Mouse (Mus musculus) forelimb bud, embryonic 11.5 days (tissue): ENCODE measurements around the gene Hspa4.
A peak's percentile ranks its signal among the peaks of the same experiment; 100 is the strongest.
"Not testable (repeated sequence)": the region's sequence is repeated elsewhere in the genome, so short reads cannot be mapped to it uniquely, and the experiment has no call there.

Experiments used
- DNase-seq: peaks from one replicate; pipeline ENCODE4 v3.0.0-alpha.2; 2012; ENCODE audit warnings: low read depth, low spot score

The Hspa4 gene

GRCm38 (mm10) chr11:53307558-53308065 lies 7.4 kb upstream of the Hspa4 start:
- DNase-seq, result no peak

- DNase-seq, result no peak
Observed at GRCm38 (mm10) chr11:53306965-53307364, 6.7 kb upstream of the Hspa4 start.

GRCm38 (mm10) chr11:53304044-53304840 lies 4.0 kb upstream of the Hspa4 start:
- DNase-seq, result no peak

- no peak for DNase-seq
Observed at GRCm38 (mm10) chr11:53301167-53301515, 884 bp upstream of the Hspa4 start.

DNA sequence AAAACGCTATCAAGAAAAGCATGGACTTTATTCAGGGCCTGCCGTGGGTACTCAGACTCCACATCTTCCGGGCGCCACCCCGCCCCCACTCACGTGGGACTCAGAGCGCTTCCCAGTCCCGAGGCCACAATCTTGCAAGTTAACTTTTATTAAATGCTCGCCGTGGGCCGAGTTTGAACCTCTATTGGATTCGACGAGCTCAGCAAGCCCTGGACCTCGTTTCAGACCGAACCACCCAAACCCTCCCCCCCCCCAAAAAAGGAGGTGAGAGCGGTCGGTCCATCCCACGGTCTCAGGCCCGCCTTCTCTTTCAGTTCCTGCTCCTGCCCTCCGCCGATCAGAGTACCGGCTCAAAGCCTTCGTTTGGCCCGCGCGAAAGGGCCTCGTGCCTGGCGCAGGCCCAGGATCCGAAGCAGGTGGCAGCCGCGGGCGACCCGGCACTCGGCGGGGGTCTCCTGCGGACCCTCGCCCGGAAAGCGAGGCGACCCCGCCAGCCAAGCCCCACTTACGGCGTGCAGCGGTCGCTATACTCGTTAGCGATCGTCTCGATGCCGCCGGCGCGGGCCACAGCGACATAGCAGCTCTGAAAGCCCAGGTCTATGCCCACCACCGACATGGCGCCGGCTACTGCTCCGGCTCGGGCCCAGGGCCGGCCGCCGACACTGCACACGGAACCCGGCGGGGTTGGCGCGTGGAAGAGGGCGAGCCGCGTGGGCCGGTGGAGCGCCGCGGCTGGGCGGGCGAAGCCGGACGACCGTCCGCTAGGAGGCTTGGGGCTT lies 517 bp downstream of the Hspa4 start:
- no peak for DNase-seq

DNA sequence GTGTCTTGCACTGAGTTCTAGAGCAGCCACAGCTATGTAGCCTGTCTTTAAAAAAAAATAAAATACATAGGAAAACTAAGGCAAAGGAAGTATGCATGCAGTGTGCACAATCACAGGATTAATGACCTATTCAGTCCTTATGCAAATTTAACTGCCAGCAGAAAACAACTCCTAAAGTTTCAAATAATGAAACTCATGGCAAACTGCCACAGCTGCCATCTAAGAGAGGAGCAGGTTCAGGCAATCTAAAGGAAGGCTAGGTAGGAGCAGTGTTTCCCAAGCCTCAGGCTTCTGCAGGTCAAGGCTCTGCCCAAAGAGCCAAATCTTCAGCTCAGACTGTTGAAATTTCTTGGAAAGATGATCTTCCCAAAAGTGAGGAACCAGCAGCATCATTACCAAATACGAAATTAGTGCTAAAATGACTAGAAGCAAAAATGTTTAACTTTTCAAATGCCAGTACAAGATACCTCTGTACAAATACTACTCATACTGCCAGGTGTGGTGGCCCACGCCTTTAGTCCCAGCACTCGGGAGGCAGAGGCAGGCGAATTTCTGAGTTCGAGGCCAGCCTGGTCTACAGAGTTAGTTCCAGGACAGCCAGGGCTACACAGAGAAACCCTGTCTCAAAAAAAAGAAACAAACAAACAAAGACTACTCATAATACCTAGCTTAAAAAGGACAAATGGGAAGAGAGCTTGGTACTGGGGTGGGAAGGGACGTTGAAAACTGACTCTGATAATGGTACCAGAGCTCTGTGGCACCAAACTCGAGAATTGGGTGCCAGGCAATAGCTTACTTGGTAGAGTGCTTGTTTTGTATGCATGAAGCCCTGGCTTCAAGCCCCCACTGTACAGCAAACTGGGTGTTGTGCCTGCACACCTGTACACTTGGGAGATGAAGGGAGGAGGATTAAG lies 2.1 kb downstream of the Hspa4 start:
- no peak for DNase-seq

GRCm38 (mm10) chr11:53296880-53297279 lies 3.4 kb downstream of the Hspa4 start:
- no peak for DNase-seq

DNA sequence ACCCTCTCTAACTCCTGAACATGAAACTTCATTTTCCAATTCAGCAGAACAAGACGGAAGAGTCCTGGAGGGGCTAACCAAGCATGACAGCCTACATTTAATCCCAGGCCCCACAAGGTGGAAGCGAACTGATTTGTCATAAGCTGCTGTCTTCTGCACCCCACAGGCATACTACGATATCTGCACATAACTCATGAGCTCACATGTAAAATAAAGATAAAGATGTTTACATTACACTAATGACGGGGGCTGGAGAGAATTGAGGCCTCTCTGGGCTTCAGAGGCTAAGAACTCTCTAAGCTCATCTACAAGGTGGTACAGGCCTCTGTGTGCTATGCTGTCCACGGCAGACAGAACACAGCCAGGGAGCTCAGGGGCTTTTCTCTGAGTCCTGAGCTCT lies 5.8 kb downstream of the Hspa4 start:
- no peak for DNase-seq

DNA sequence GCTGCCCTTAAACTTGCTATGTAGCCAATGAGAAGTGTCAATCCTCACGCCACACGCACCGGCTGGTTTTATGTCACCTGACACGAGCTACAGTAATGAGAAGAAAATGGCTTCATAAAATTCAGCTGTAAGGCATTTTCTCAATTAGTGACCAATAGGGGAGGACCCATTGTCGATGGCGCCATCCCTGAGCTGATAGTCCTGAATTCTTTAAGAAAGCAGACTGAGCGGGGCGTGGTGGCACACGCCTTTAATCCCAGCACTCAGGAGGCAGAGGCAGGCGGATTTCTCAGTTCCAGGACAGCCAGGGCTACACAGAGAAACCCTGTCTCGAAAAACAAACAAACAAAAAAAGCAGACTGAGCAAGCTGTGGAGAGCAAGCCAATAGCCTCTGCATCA lies 9.4 kb downstream of the Hspa4 start:
- no peak for DNase-seq

GRCm38 (mm10) chr11:53290187-53290586 lies 10.1 kb downstream of the Hspa4 start:
- DNase-seq, result not testable (repeated sequence)

GRCm38 (mm10) chr11:53285885-53286284 lies 14.4 kb downstream of the Hspa4 start:
- no peak for DNase-seq

DNA sequence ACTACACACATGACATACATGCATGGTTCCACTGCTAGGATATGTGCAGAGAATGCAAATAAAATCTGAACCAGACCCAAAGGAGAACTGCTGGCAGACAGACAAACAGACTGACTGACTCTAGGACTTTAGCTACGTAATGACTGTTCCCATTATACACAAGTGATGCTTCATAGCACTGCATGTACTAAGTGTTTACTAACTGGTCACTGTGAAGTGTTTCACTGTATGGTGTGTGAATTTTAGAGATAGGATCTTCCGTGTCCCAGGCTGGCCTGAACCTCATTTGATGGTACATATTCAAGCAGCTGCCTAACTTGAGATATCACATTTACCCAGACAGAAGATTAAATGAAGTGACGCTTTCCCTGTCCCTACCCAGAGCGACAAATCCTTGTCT lies 21.8 kb downstream of the Hspa4 start:
- DNase-seq, result no peak

GRCm38 (mm10) chr11:53275358-53275757 lies 24.9 kb downstream of the Hspa4 start:
- no peak for DNase-seq

GRCm38 (mm10) chr11:53273313-53273712 lies 26.9 kb downstream of the Hspa4 start:
- no peak for DNase-seq

- DNase-seq, result no peak
Observed at GRCm38 (mm10) chr11:53269596-53269995, 30.7 kb downstream of the Hspa4 start.

DNA sequence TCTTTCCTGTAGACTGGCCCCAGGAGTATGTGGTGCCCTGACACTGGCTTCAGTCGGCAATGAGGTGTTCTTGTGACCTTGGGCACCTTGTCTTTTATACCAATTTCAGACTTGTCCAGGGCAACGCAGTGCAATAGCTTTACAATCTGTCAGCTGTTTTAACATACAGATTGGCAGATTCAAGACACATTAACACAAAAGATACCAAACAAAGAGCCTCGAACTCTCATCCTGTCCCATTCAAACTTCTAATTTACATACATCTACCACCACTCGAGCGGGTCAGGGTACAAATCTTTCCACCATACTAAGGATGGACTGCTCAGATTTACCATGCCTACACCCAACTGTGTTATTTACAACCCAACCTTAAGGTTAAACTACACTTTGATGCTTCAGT lies 39.7 kb downstream of the Hspa4 start:
- no peak for DNase-seq

DNA sequence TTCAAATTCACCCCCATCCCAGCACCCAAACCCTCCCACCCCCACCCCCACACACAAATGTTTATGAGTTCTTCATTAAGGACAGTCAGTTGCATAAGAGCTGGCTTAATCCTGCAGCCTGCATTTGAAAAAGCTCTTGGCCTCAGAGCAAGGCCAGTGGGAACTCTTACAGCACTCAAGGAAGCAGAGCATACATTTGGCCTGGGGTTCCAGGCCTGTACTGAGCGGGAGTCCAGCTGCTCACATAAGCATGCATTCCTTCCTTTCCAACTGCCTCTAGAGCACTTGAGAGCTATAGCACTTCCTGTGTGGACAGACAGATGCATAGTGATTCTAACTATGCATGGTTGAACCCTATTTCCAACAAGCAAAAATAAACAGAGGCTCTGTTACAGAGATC lies 40.2 kb downstream of the Hspa4 start:
- no peak for DNase-seq

DNA sequence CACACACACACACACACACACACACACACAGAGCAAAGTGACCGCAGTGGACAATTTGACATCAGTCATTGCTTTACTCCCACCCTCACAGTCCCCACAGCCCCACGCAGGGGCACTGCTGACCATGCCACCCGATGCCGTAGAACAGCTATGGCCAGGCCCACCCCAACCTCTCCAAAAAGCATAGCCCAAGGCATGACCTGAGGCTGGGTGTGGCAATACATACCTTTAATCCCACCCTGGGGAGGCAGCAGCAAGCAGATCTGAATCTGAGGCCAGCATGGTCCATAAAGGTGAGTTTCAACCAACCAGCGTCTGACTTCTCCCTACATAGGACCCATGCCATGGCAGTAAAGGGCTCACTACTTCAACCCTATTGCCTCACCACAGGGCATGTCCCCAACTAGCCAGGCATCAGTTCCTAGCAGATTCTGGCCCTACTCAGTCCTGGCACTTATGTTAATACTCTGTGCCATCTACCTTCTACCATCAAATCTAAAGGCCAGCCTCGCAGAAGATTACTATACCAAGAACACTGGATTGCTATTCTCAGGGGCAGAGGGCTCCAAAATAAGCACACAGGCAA lies 41.1 kb downstream of the Hspa4 start:
- no peak for DNase-seq

DNA sequence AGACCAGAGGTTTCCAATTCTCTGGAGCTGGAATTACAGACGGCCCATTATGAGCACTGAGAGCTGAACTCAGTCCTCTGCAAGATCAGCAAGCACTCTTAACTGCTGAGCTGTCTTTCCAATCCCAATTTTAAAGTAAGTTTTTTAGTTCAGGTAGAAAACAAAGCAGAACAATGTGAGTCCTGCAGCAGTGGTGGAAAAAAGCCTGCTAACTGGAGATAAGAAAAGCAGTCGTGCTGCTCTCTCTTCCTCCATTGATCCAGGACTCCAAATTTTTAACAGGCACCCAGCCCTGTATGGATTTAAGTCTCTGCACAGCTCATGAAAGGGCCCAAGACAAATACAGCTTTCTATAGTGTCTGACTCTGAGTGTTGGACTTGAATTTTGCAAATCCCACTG lies 43.3 kb downstream of the Hspa4 start:
- no peak for DNase-seq

GRCm38 (mm10) chr11:53254926-53255325 lies 45.3 kb downstream of the Hspa4 start:
- peak; percentile 67 for DNase-seq

GRCm38 (mm10) chr11:53254428-53254827 lies 45.8 kb downstream of the Hspa4 start:
- no peak for DNase-seq
